Mouse (Mus musculus) heart, embryonic 11.5 days (tissue): ENCODE data around the gene Serpina3j. TPM values are rescaled to one million over a fixed set of nuclear protein-coding genes. Genes with fewer than 3 reads are reported as not detected.
"Not testable (repeated sequence)": the region's sequence is repeated elsewhere in the genome, so short reads cannot be mapped to it uniquely, and the experiment has no call there.

Experiments
- ATAC-seq: fragments of 200-750 bp; cut with Nextera tagmentation; replicated peaks from 2 replicates; pipeline ENCODE4 v1.8.0; 2017; ENCODE audit warnings: moderate library complexity; ENCODE audit not compliant: insufficient number of reproducible peaks, low FRiP score, low TSS enrichment
- H3K27ac ChIP-seq: fragments of 300-500 bp; sonication (generic); 2 replicates; pipeline ENCODE4 v1.5.1; 2014; ENCODE audit warnings: mild to moderate bottlenecking, low read depth, low read length
- H3K27me3 ChIP-seq: fragments of 300-500 bp; sonication (generic); 2 replicates; pipeline ENCODE4 v1.6.1; 2014; ENCODE audit warnings: mild to moderate bottlenecking, low read length, mixed read lengths; ENCODE audit not compliant: control insufficient read depth, insufficient read depth
- H3K36me3 ChIP-seq: fragments of 300-500 bp; sonication (generic); 2 replicates; pipeline ENCODE4 v1.6.1; 2014; ENCODE audit warnings: mild to moderate bottlenecking, low read length, moderate library complexity, mixed read lengths; ENCODE audit not compliant: control insufficient read depth, insufficient read depth
- H3K4me1 ChIP-seq: fragments of 300-500 bp; sonication (generic); 2 replicates; pipeline ENCODE4 v1.6.1; 2014; ENCODE audit warnings: low read length; ENCODE audit not compliant: control insufficient read depth, insufficient read depth
- H3K4me2 ChIP-seq: fragments of 300-500 bp; sonication (generic); 2 replicates; pipeline ENCODE4 v1.6.1; 2014; ENCODE audit warnings: mild to moderate bottlenecking, moderate library complexity
- H3K4me3 ChIP-seq: fragments of 300-500 bp; sonication (generic); 2 replicates; pipeline ENCODE4 v1.5.1; 2014; ENCODE audit warnings: low read depth, low read length
- H3K9ac ChIP-seq: fragments of 300-500 bp; sonication (generic); 2 replicates; pipeline ENCODE4 v1.6.1; 2014; ENCODE audit warnings: mild to moderate bottlenecking, low read depth, low read length, moderate library complexity
- H3K9me3 ChIP-seq: fragments of 300-500 bp; sonication (generic); replicated peaks from 2 replicates; pipeline ENCODE4 v1.6.1; 2016; ENCODE audit warnings: low read length; ENCODE audit not compliant: control insufficient read depth
- WGBS: fragments of 180-500 bp; shearing (Covaris S2); extraction: QIAGEN DNeasy Blood & Tissue Kit; methylation state at CpG from one replicate; pipeline ENCODE4 v1.1.7; 2014; ENCODE audit not compliant: insufficient replicate concordance; 5-methylcytosine and 5-hydroxymethylcytosine counted together
- polyA plus RNA-seq: library from polyadenylated mRNA; unstranded; fragments of >200 nt; fragmentation: Nextera tagmentation; extraction: Ambion mirVana; gene quantifications from 2 replicates; pipeline ENCODE4 v1.2.1, GENCODE M21; 2014

The Serpina3j gene
- polyA plus RNA-seq, 1 experiment from 2014 or later = not detected

GRCm38 (mm10) chr12:104347091-104347490, 32.7 kb downstream of the Serpina3j start:
- Histone ChIP-seq H3K27ac (no peak overlapping the region), H3K4me2 (no peak overlapping the region), H3K4me1 (no peaks in the 10 kb centered on the region), H3K9ac (no peak overlapping the region), H3K4me3 (no peak overlapping the region), H3K9me3 (no peaks in the 10 kb centered on the region), H3K27me3 (no peaks in the 10 kb centered on the region), H3K36me3 (no peaks in the 10 kb centered on the region)
- ATAC-seq = no peak
- 76% methylated on average over 2 of the region's 2 CpGs for WGBS

GRCm38 (mm10) chr12:104351812-104352211, 37.5 kb downstream of the Serpina3j start:
- 26% methylated on average over 3 of the region's 3 CpGs for whole genome bisulfite sequencing
- H3K4me2 ChIP-seq = not testable (repeated sequence)

GRCm38 (mm10) chr12:104356006-104356405, 41.7 kb downstream of the Serpina3j start:
- Histone ChIP-seq H3K36me3 (no peaks in the 10 kb centered on the region), H3K9me3 (no peaks in the 10 kb centered on the region), H3K4me1 (no peaks in the 10 kb centered on the region), H3K4me2 (no peak overlapping the region), H3K4me3 (no peak overlapping the region), H3K27me3 (no peaks in the 10 kb centered on the region), H3K9ac (no peak overlapping the region), H3K27ac (no peak overlapping the region)
- WGBS = 84% methylated on average over 3 of the region's 3 CpGs
- no peak for ATAC-seq

More at GRCm38 (mm10) chr12:104351812-104352211, 37.5 kb downstream of the Serpina3j start:
- not testable (repeated sequence) for H3K27me3 ChIP-seq, H3K36me3 ChIP-seq, H3K9me3 ChIP-seq, H3K4me1 ChIP-seq, H3K9ac ChIP-seq, H3K4me3 ChIP-seq, ATAC-seq, H3K27ac ChIP-seq

- H3K4me2 ChIP-seq = no peak overlapping the region
- no peak for ATAC-seq
- H3K36me3 ChIP-seq = no peaks in the 10 kb centered on the region
- H3K4me1 ChIP-seq = no peaks in the 10 kb centered on the region
- no peaks in the 10 kb centered on the region for H3K9me3 ChIP-seq
- H3K4me3 ChIP-seq = no peak overlapping the region
- no peaks in the 10 kb centered on the region for H3K27me3 ChIP-seq
- no peak overlapping the region for H3K9ac ChIP-seq
- no peak overlapping the region for H3K27ac ChIP-seq
- 75% methylated on average over 3 of the region's 3 CpGs for WGBS
These were observed 55.6 kb downstream of the Serpina3j start for GRCm38 (mm10) chr12:104369986-104370385.

Other genes with a start within 250 kb of the Serpina3j start
- gene Serpina5, start 213.4 kb upstream of the Serpina3j start, polyA plus RNA-seq = not detected in 2 replicates
- gene Serpina3a, start 201.8 kb upstream of the Serpina3j start, polyA plus RNA-seq = not detected in 2 replicates
- 0.17 and 0.55 TPM in 2 replicates for gene Serpina3b, start 186.6 kb upstream of the Serpina3j start, polyA plus RNA-seq
- gene Serpina3c, start 160.7 kb upstream of the Serpina3j start, polyA plus RNA-seq = 0.25 TPM in 1 of 2 replicates, not detected in the other
- not detected in 2 replicates for gene Serpina3f, start 100.0 kb upstream of the Serpina3j start, polyA plus RNA-seq
- 1.0 and 1.1 TPM in 2 replicates for gene Serpina3g, start 78.3 kb upstream of the Serpina3j start, polyA plus RNA-seq
- gene Serpina3i, start 51.4 kb upstream of the Serpina3j start, polyA plus RNA-seq = not detected in 2 replicates
- gene Serpina3k, start 23.9 kb downstream of the Serpina3j start, polyA plus RNA-seq = not detected in 2 replicates
- gene Serpina3m, start 23.9 kb downstream of the Serpina3j start, polyA plus RNA-seq = not detected in 2 replicates
- gene Serpina3n, start 92.2 kb downstream of the Serpina3j start, polyA plus RNA-seq = 0.24 TPM in 1 of 2 replicates, not detected in the other
- 1.5 and 2.1 TPM in 2 replicates for gene Gsc, start 158.8 kb downstream of the Serpina3j start, polyA plus RNA-seq